Comparison of ENCODE assay signal across 27 mouse cellular contexts in the genomic region with DNA sequence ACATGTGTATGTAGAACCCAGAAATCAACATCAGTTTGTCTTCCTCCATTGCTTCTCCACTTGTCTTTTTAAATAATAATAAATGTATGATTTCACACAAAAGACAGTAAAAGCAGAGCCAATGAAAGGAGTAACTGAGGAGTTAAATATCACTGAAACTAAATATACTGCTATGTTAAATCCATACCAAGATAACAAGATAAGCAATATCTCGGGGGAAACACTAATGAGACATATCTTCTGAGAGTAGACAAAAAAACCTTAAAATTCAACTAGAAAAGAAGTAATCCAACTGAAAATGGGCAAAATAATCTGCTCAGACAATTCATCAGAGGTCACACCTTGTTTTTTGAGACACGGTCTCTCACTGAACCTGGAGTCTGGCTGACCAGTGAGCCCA.
"Had no signal": no experiment of that assay in that cellular context is flagged by ENCODE, and none has a peak within 500 bp of the region (broad histone marks: within the 10 kb centered on the region; RNA-seq: fewer than 3 reads in every experiment).

No protein-coding gene starts in this region.

- H3K9ac ChIP-seq: limb, embryonic 12.5 days; limb, embryonic 13.5 days; limb, embryonic 15.5 days; liver, embryonic 12.5 days; liver, embryonic 13.5 days; liver, embryonic 14.5 days; liver, embryonic 15.5 days; liver, postnatal 0 days; lung, embryonic 14.5 days; lung, embryonic 15.5 days; midbrain, embryonic 12.5 days; midbrain, embryonic 13.5 days; midbrain, embryonic 15.5 days had no signal

- H3K27me3 ChIP-seq: limb, embryonic 12.5 days; limb, embryonic 13.5 days; limb, embryonic 15.5 days; liver, embryonic 12.5 days; liver, embryonic 13.5 days; liver, embryonic 15.5 days; lung, embryonic 15.5 days; megakaryocyte, embryonic 14.5 days; midbrain, embryonic 12.5 days; midbrain, embryonic 13.5 days; midbrain, embryonic 15.5 days had no signal

- H3K9me3 ChIP-seq: limb, embryonic 10.5 days; limb, embryonic 12.5 days; limb, embryonic 13.5 days; limb, embryonic 15.5 days; liver, embryonic 12.5 days; liver, embryonic 13.5 days; liver, embryonic 15.5 days; lung, embryonic 15.5 days; megakaryocyte, embryonic 14.5 days; midbrain, embryonic 10.5 days; midbrain, embryonic 12.5 days; midbrain, embryonic 13.5 days; midbrain, embryonic 15.5 days had no signal

- H3K4me3 ChIP-seq: limb, embryonic 10.5 days; limb, embryonic 12.5 days; limb, embryonic 13.5 days; limb, embryonic 15.5 days; liver, embryonic 12.5 days; liver, embryonic 13.5 days; liver, embryonic 15.5 days; lung, embryonic 15.5 days; megakaryocyte, embryonic 14.5 days; midbrain, embryonic 10.5 days; midbrain, embryonic 12.5 days; midbrain, embryonic 13.5 days; midbrain, embryonic 15.5 days; myocyte had no signal

- H3K36me3 ChIP-seq: limb, embryonic 10.5 days; limb, embryonic 12.5 days; limb, embryonic 13.5 days; limb, embryonic 15.5 days; liver, embryonic 13.5 days; liver, embryonic 15.5 days; lung, embryonic 15.5 days; midbrain, embryonic 10.5 days; midbrain, embryonic 12.5 days; midbrain, embryonic 13.5 days; midbrain, embryonic 15.5 days had no signal

- H3K4me1 ChIP-seq: limb, embryonic 12.5 days; limb, embryonic 13.5 days; limb, embryonic 15.5 days; midbrain, embryonic 15.5 days had no signal

- H3K27ac ChIP-seq: limb, embryonic 10.5 days; limb, embryonic 12.5 days; limb, embryonic 13.5 days; limb, embryonic 15.5 days; liver, embryonic 12.5 days; liver, embryonic 13.5 days; liver, embryonic 14.5 days; liver, embryonic 15.5 days; lung, embryonic 15.5 days; macrophage; midbrain, embryonic 10.5 days; midbrain, embryonic 12.5 days; midbrain, embryonic 13.5 days; midbrain, embryonic 15.5 days had no signal

- DNase-seq: left cerebral cortex, postnatal 4 days; liver; liver, embryonic 13.5 days; liver, postnatal 0 days; lung, adult 18-20 months; lung, adult 2 months; lung, embryonic 14.5 days; lung, postnatal 10 days; lung, postnatal 14 days; lung, postnatal 36 days; lung, postnatal 4 days; midbrain, embryonic 14.5 days had no signal
